Mouse (Mus musculus) forebrain, postnatal 0 days (tissue): ENCODE results near the gene Zbtb4. TPM values are rescaled to one million over a fixed set of nuclear protein-coding genes. Genes with fewer than 3 reads are reported as not detected.
"Not testable (repeated sequence)": the region's sequence is repeated elsewhere in the genome, so short reads cannot be mapped to it uniquely, and the experiment has no call there.

Source experiments
- ATAC-seq: fragments of 200-750 bp; cut with Nextera tagmentation; 2 replicates; pipeline ENCODE4 v1.8.0; 2017; ENCODE audit warnings: mild to moderate bottlenecking, moderate library complexity
- DNase-seq: peaks from one replicate; pipeline ENCODE4 v3.0.0-alpha.2; 2015
- H3K27ac ChIP-seq: fragments of 300-500 bp; sonication (generic); 2 replicates; pipeline ENCODE4 v1.5.1; 2014; ENCODE audit warnings: low read depth, mild to moderate bottlenecking, antibody characterized with exemption, low read length, moderate library complexity, mixed read lengths
- H3K27me3 ChIP-seq: fragments of 300-500 bp; sonication (generic); 2 replicates; pipeline ENCODE4 v1.6.1; 2014; ENCODE audit warnings: mild to moderate bottlenecking, low read length, mixed read lengths; ENCODE audit not compliant: insufficient read depth
- H3K36me3 ChIP-seq: fragments of 300-500 bp; sonication (generic); 2 replicates; pipeline ENCODE4 v1.6.1; 2014; ENCODE audit warnings: mild to moderate bottlenecking, moderate library complexity; ENCODE audit not compliant: insufficient read depth
- H3K4me1 ChIP-seq: fragments of 300-500 bp; sonication (generic); 2 replicates; pipeline ENCODE4 v1.6.1; 2014; ENCODE audit warnings: antibody characterized with exemption; ENCODE audit not compliant: insufficient read depth
- H3K4me2 ChIP-seq: fragments of 300-500 bp; sonication (generic); 2 replicates; pipeline ENCODE4 v1.6.1; 2014; ENCODE audit warnings: low read depth, mild to moderate bottlenecking, moderate library complexity
- H3K4me3 ChIP-seq: fragments of 300-500 bp; sonication (generic); 2 replicates; pipeline ENCODE4 v1.5.1; 2014; ENCODE audit warnings: low read depth, low read length, mixed read lengths
- H3K9ac ChIP-seq: fragments of 300-500 bp; sonication (generic); 2 replicates; pipeline ENCODE4 v1.6.1; 2014; ENCODE audit warnings: mild to moderate bottlenecking
- H3K9me3 ChIP-seq: fragments of 300-500 bp; sonication (generic); 2 replicates; pipeline ENCODE4 v1.6.1; 2016; ENCODE audit warnings: low read length
- CTCF ChIP-seq: sonication (generic); IDR thresholded peaks from 2 replicates; pipeline ENCODE4 v1.5.1; 2016; ENCODE audit warnings: antibody characterized with exemption, control low read depth, low read depth
- WGBS: fragments of 180-500 bp; shearing (Covaris S2); extraction: QIAGEN DNeasy Blood & Tissue Kit; methylation state at CpG from one replicate; pipeline ENCODE4 v1.1.7; 2014; 5-methylcytosine and 5-hydroxymethylcytosine counted together
- polyA plus RNA-seq: library from polyadenylated mRNA; unstranded; fragments of >200 nt; fragmentation: Nextera tagmentation; extraction: Ambion mirVana; gene quantifications from 2 replicates; pipeline ENCODE4 v1.2.1, GENCODE M21; 2015
- total RNA-seq: library from RNA; depleted of rRNA; stranded (reverse); fragments of >200 nt; gene quantifications from 2 replicates; pipeline ENCODE4 v1.2.3, GENCODE M21; 2014

The Zbtb4 gene
- total and polyA plus RNA-seq, 2 experiments from 2014 or later = 2.7 to 20.3 TPM

DNA sequence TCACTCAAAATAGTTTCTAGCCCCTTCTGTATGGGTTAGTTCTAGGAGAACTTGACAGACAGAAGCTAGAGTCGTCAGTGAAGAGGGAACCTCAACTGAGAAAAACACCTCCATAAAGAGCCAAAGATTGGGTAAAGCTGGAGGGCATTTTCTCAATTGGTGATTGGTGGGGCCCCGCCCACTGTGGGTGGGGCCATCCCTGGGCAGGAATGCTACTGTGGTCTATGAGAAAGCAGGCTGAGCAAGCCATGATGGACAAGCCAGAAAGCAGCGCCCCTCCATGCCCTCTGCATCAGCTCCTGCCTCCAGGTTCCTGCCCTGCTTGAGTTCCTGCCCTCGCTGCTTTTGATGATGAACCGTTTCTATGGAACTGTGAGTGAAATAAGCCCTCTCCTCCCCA lies 39.8 kb upstream of the Zbtb4 start:
- H3K4me2 ChIP-seq = no peak overlapping the region
- H3K9ac ChIP-seq = no peak overlapping the region
- 38% methylated on average over 5 of the region's 5 CpGs for WGBS
- H3K4me1 ChIP-seq = no peaks in the 10 kb centered on the region
- no peak for DNase-seq
- no peak overlapping the region for H3K4me3 ChIP-seq
- ATAC-seq = no peak
- no peak overlapping the region for H3K27ac ChIP-seq
- no peaks in the 10 kb centered on the region for H3K9me3 ChIP-seq
- no peaks in the 10 kb centered on the region for H3K27me3 ChIP-seq
- no peak for TF ChIP-seq CTCF
- H3K36me3 ChIP-seq = no peaks in the 10 kb centered on the region

DNA sequence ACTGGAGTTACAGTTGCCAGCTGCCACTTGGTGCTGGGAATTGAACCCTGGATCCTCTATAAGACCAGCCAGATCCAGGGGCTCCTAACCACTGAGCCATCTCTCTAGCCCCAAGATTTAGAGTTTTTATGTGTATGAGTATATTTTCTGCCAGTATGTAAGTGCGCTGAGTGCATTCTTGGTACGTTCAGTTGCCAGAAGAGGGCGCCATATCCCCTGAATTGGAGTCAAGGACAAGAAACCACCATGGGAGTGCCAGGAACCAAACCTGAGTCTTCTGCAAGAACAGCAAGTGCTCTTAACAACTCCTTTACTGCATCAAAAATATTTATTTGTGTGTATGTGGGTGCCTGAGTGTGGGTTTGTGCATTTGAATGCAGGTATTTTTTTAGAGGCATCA lies 36.6 kb upstream of the Zbtb4 start:
- Histone ChIP-seq H3K27ac (no peak overlapping the region), H3K36me3 (peaks cover 6% of the 10 kb centered on the region), H3K4me2 (no peak overlapping the region), H3K4me1 (no peaks in the 10 kb centered on the region), H3K27me3 (no peaks in the 10 kb centered on the region), H3K9me3 (no peaks in the 10 kb centered on the region), H3K4me3 (no peak overlapping the region), H3K9ac (no peak overlapping the region)
- DNase-seq (peak; percentile 39), ATAC-seq (no peak)
- peak; percentile 46; the same call in 1 of the 2 replicates for TF ChIP-seq CTCF
- 19% methylated on average over 3 of the region's 3 CpGs for WGBS

DNA sequence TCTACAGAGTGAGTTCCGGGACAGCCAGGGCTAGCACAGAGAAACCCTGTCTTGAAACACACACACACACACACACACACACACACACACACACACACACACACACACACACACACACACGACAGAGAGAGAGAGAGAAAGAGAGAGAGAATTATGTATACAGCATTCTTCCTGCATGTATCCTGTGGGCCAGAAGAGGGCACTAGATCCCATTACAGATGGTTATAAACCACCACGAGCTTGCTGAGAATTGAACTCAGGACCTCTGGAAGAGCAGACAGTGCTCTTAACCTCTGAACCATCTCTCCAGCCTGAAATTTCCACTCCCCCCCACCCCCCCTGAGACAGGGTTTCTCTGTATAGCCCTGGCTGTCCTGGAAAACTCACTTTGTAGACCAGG lies 34.3 kb upstream of the Zbtb4 start:
- WGBS = 72% methylated on average over 2 of the region's 3 CpGs
- not testable (repeated sequence) for H3K27me3 ChIP-seq, H3K27ac ChIP-seq, H3K4me3 ChIP-seq, ATAC-seq, H3K4me2 ChIP-seq, H3K9me3 ChIP-seq, H3K4me1 ChIP-seq, H3K9ac ChIP-seq, DNase-seq
- peak; percentile 24 for TF ChIP-seq CTCF
- H3K36me3 ChIP-seq = peaks cover 29% of the 10 kb centered on the region

GRCm38 (mm10) chr11:69751635-69752034 lies 14.1 kb upstream of the Zbtb4 start:
- Histone ChIP-seq H3K27me3 (no peaks in the 10 kb centered on the region), H3K27ac (no peak overlapping the region), H3K36me3 (peaks cover 7% of the 10 kb centered on the region), H3K9me3 (no peaks in the 10 kb centered on the region), H3K4me3 (no peak overlapping the region), H3K4me1 (peaks cover 10% of the 10 kb centered on the region), H3K9ac (no peak overlapping the region), H3K4me2 (no peak overlapping the region)
- DNase-seq (no peak), ATAC-seq (no peak)
- 83% methylated on average over 3 of the region's 3 CpGs for WGBS
- TF ChIP-seq CTCF = no peak

DNA sequence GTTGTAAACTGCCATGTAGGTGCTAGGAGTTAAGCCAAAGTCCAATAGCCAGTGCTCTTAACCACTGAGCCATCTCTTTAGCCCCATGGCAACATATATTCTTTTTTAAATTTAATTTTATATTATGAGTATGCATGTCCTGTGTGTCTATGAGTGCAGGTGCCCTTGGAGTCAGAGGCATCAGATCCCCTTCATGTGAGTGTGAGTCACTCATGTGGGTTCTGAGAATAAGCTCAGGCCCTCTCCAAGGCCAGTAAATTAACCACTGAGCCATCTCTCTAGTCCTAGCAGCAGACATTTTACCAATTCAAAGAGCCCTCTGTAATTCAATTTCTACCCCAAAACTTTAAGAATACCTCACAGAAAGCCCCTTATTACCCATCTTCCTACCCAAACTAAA lies 13.0 kb upstream of the Zbtb4 start:
- ATAC-seq (no peak), DNase-seq (no peak)
- no peaks in the 10 kb centered on the region for H3K9me3 ChIP-seq
- no peak overlapping the region for H3K9ac ChIP-seq
- peaks cover 15% of the 10 kb centered on the region for H3K4me1 ChIP-seq
- H3K27me3 ChIP-seq = no peaks in the 10 kb centered on the region
- no peak for TF ChIP-seq CTCF
- H3K27ac ChIP-seq = no peak overlapping the region
- no peaks in the 10 kb centered on the region for H3K36me3 ChIP-seq
- H3K4me3 ChIP-seq = no peak overlapping the region
- H3K4me2 ChIP-seq = no peak overlapping the region

GRCm38 (mm10) chr11:69754233-69754632 lies 11.5 kb upstream of the Zbtb4 start:
- WGBS = 87% methylated on average over 5 of the region's 5 CpGs
- no peak for TF ChIP-seq CTCF
- no peaks in the 10 kb centered on the region for H3K9me3 ChIP-seq
- H3K4me2 ChIP-seq = no peak overlapping the region
- DNase-seq (no peak), ATAC-seq (no peak)
- H3K9ac ChIP-seq = no peak overlapping the region
- no peaks in the 10 kb centered on the region for H3K36me3 ChIP-seq
- no peak overlapping the region for H3K4me3 ChIP-seq
- no peaks in the 10 kb centered on the region for H3K27me3 ChIP-seq
- H3K27ac ChIP-seq = no peak overlapping the region
- H3K4me1 ChIP-seq = peaks cover 15% of the 10 kb centered on the region

GRCm38 (mm10) chr11:69754701-69755100 lies 11.0 kb upstream of the Zbtb4 start:
- Histone ChIP-seq H3K4me3 (no peak overlapping the region), H3K27ac (no peak overlapping the region), H3K27me3 (no peaks in the 10 kb centered on the region), H3K4me1 (peaks cover 17% of the 10 kb centered on the region), H3K4me2 (no peak overlapping the region), H3K9ac (no peak overlapping the region), H3K36me3 (no peaks in the 10 kb centered on the region), H3K9me3 (no peaks in the 10 kb centered on the region)
- 35% methylated on average over 3 of the region's 3 CpGs for WGBS
- peak; percentile 81 for DNase-seq
- TF ChIP-seq CTCF = peak; percentile 78
- no peak for ATAC-seq
